Mouse (Mus musculus): ENCODE results near the gene Lrrfip1.

Lrrfip1 gene

DNA sequence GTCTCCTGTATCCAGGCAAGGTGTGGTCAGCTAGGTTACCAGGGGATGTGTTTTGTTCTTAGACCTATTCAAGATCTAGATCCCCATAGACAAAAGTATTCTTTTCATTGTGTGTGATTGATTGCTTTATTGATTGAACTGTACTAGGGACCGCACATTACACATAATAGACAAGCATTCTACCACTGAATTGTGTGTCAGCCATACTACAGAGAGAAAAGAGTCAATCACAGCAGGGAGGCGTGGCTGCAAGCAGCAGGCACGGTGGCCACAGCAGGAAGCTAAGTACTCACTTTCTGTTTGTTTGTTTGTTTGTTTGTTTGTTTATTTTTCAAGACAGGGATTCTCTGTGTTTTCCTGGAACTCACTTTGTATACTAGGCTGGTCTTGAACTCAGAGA is 25.9 kb downstream of the Lrrfip1 start:
- no peak for DNase-seq

- DNase-seq = no peak
Observed at GRCm38 (mm10) chr1:91026945-91027344, 28.4 kb downstream of the Lrrfip1 start.

DNA sequence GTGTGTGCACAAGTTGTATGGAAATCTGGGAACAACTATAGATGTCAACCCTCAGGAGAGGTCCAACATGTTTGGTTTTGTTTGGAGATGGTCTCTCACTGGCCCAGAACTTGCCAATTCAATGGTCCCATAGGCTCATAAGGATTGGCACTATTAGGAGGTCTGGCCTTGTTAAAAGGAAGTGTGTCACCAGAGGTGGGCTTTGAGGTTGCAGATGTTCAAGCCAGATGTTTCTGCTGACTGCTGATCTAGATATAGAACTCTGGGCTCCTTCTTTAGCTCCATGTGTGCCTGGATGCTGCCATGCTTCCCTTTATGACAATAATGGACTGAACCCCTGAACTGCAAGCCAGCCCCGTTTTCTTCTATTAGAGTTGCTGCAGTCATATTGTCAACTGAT is 31.8 kb downstream of the Lrrfip1 start:
- DNase-seq = no peak

DNA sequence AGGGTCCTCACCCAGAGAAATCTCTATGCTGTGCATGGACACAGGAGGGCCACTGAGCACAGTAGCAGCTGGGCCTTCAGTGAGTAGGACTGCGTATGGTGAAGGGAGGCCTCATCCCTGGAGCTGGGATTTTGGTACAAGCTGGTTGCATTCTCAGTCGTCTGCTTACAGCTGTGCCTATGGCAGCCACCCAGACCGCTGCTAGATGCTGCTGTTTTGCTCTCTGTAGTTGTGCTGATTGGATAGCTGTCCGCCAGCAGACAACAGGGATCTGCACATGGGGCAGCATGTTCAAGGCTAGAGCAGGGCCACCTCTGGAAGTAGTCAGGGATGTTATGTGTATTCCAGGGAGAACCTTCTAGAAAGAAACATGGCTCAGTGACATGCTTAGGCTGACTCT is 33.0 kb downstream of the Lrrfip1 start:
- no peak for DNase-seq

DNA sequence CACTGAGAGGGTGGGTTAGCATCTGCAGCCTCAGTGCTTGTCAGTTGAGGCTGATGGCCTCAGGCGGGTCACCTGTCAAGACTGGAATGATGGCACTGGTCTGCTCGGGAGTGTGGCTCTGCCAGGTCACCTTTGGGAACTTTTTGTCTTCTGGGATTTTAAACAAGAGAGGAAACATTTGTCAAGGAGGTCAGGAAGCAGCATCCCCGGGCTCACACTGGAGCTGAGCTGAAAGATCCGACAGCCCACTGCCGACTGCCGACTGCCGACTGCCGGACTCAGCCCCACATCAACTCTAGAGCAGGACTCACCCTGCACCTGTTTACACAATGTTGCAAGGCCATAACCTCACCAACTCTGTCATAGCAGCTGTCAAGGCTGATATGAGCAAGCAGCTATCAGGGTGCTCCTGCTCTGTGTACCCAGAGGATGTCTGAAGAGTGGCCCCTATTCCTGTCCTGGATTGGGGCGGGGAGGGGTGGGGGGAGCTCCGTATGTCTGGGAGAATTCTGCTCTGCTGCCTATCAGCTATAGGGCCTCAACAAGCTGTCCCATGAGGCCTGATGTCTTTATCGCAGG is 33.9 kb downstream of the Lrrfip1 start:
- DNase-seq = peak; percentile 36 to 65

GRCm38 (mm10) chr1:91034547-91034946 is 36.0 kb downstream of the Lrrfip1 start:
- no peak for DNase-seq

DNA sequence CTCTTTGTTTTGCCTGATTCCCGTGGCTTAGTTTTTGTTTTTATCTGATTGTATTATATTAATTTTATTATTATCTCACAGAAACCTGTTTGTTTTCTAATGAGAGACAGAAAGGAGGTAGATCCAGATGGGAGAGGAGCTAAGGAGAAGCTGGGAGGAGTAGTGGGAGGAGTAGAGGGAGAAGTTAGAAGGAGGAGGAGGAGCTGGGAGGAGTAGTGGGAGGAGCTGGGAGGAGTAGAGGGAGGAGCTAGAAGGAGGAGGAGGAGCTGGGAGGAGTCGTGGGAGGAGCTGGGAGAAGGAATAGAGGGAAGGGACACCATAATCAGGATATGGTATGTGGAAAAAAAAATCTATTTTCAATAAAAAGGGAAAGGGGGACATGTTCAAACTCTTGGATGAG is 36.7 kb downstream of the Lrrfip1 start:
- no peak for DNase-seq

- no peak for DNase-seq
Observed at GRCm38 (mm10) chr1:91037213-91037612, 38.7 kb downstream of the Lrrfip1 start.

- peak; percentile 38 to 64 for DNase-seq
Observed at GRCm38 (mm10) chr1:91038010-91038409, 39.5 kb downstream of the Lrrfip1 start.

DNA sequence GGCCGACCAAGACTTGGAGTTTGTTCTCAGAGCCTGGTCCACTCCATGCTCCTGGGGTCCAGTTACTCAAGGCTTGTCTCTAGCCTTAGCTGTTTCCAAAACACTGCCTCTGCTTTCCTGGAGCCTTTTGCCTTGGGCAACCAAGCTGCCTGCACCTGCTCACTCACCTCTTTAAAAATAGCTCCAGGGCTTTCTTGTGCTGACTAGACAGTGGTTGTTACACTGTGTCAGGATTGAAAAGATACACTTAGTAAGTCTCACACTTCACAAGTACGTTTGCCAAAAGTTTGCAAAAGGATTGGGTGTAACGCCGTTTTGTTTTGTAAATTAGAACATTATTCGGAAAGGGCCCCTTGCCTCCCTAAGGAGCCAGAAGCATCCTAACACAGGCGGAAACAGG is 40.0 kb downstream of the Lrrfip1 start:
- no peak for DNase-seq

- no peak for DNase-seq
Observed at GRCm38 (mm10) chr1:91041605-91042004, 43.1 kb downstream of the Lrrfip1 start.

- no peak for DNase-seq
Observed at GRCm38 (mm10) chr1:91043191-91043590, 44.7 kb downstream of the Lrrfip1 start.

DNA sequence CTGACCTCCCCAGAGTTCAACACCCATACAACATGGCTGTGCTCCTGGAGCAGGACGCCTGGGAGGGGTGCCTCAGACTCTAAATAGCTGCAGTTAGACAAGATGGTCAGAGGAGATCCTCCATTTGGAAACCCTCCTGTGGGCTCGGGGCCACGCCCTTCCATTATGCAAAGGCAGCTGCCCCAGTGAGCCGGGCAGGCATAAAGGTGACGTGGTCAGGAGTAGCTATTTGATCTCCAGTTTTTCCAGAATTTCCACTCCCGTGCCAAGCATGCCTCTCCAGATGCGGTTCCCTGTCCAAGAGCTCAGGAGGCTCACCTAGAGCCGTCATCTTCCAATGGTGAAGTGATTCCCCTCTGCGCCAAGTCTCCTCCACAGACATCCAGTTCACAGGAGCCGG is 45.6 kb downstream of the Lrrfip1 start:
- no peak for DNase-seq

DNA sequence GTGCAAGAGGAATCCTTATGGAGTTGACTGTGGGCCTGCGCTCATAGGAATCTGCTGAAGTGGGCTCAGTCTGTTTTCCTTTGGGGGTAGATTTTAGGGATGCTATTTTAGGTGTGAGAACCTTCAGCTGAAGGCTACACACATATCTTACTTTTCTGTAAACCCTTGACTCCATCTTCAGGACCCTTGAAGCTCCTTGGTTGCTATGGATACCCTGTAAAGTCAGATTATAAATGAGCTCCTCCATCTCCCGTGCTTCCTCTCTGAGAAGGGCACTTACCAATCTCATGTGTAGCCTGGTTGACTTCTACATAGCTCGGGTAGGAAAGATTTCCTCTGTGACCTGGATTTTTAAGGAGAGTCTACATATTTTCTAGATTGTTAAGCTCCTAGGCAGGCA is 46.1 kb downstream of the Lrrfip1 start:
- DNase-seq = no peak

GRCm38 (mm10) chr1:91046237-91046636 is 47.7 kb downstream of the Lrrfip1 start:
- DNase-seq = no peak

DNA sequence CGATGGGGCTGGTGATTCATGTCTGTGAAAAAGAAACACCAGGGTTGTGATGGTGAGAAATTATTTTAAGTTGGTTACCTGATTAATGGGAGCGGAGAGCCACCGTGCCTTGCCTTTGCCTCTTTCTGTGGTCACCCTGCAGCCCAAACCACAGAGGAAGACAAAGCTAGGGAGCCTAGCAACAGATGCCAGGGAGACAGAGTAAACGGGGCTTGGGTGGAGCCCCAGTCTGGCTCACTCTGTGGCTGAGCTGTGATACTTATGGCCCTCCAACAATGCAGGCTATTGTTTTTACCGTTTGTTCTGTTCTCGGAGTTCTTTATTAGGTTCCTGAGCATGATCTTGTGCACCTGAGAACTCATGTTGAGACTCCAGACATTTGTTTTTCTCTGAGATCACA is 50.8 kb downstream of the Lrrfip1 start:
- no peak for DNase-seq

DNA sequence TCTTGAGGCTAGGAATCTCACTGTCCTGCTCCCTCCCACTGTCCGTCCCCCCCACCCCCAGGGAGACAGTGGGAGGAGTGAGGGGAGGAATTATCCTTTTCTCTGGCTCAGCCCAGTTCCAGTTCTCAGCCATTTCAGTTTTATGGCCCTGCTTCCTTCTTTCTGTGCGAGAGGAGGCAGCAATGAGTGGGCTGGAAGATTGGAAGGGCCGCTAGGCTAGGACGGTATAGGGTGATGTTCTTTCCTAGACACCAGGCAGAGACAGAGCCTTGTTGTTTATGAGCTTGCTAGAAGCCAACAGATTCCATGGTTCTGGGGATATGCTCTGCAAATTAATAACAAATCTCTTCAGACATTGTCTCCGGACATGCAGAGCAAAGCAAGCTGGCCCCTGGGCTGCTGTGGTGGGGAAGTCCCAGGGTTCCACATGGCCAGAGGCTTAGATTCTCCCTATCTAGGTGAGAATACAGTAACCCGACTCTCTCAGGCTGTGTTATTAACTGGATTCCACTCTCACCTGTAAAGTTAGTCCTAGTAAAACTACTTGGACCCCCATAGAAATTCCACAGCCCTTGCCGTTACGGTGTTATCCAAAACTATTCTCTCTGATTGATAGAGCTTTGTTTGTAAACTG is 53.0 kb downstream of the Lrrfip1 start:
- DNase-seq = no peak

DNA sequence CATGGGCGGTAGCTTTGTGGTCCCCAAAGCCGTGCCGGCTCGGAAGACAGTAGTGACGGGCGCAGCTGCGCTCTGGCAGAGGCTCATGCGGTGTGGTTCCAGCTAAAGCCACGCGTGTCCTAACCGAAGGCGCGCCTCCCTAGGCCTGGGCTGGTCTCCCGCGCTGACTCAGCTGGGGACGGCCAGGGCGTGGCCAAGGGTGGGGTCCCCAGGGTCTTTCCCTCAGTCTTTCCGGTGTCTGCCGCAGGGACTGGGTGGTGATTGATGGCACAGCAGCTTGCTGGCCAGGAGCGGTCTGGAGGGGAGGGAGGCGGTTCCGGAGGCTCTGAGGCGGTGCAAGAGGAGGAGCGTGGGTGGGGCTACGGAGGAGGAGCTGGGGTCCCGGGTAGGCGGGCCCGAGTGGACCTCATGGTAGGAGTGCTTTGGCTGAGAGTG is 54.2 kb downstream of the Lrrfip1 start:
- DNase-seq = peak; percentile 97

GRCm38 (mm10) chr1:91053218-91054073 is 54.9 kb downstream of the Lrrfip1 start:
- peak; percentile 83 to 91 for DNase-seq

DNA sequence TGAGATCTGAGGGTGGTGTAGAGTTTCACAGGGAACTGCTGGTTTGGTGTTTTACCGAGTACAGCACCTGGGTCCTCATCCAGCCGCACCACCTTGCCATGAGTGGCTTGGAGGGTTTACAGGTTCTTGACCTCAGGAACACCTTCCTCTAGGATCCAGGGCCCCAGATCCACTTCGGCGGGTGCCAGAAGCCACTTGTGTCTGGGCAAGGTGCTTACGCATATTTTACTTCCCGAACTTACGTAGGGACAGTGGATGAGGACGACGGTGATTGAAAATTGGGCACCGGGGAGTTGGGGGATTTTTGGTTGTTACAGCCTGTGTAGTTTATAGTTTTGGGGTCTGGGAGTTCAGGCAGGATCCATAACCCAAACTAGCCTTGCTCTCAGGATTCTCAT is 55.5 kb downstream of the Lrrfip1 start:
- DNase-seq = no peak

GRCm38 (mm10) chr1:91054815-91055214 is 56.3 kb downstream of the Lrrfip1 start:
- DNase-seq = peak in 1 of 2 experiments; percentile 41

- no peak for DNase-seq
Observed at GRCm38 (mm10) chr1:91055744-91056143, 57.2 kb downstream of the Lrrfip1 start.

DNA sequence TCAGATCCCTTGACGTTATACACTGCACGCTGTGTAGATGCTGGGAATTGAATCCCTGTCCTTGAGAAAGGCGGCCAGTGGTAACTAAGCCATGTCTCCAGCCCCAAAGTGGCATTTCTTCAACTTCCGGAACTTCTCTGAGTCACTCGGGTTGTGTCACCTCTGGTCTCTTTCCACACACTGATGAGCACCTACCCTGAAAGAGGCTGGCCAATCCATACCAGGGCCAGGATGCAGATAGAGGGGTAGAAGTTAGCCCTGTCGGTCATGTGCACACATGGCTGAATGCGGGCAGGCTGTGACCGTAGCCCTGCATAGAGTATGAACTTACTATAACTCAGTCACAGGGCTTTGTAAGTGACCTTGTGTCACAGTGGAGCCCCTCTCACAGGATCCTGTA is 57.9 kb downstream of the Lrrfip1 start:
- DNase-seq = no peak

Measured in kidney, postnatal 36 days (tissue).